In genomic region chr8:80495527-80495926, GRCm38 (mm10) we compare ENCODE assay signal across 30 mouse cellular contexts. TPM values are rescaled to one million over a fixed set of nuclear protein-coding genes. Genes with fewer than 3 reads are reported as not detected.
DNase-seq lines count a peak whose midpoint lies in the region; ATAC-seq and TF ChIP-seq lines count a peak whose summit lies in the region.
"Had no signal": no experiment of that assay in that cellular context is flagged by ENCODE, and none has a peak within 500 bp of the region (broad histone marks: within the 10 kb centered on the region; RNA-seq: fewer than 3 reads in every experiment).

No protein-coding gene starts in this region.

- H3K27me3 ChIP-seq in heart, embryonic 13.5 days (replicated peaks): no peaks in the 10 kb centered on the region
- no peaks in the 10 kb centered on the region for H3K27me3 ChIP-seq in liver, embryonic 11.5 days (replicated peaks; ENCODE audit: control insufficient read depth, insufficient read depth, low read length)
- no peaks in the 10 kb centered on the region for H3K27me3 ChIP-seq in liver, embryonic 16.5 days (ENCODE audit: control insufficient read depth, insufficient read depth, low read depth, low read length)
- H3K27me3 ChIP-seq: embryonic facial prominence, embryonic 12.5 days; hindbrain, embryonic 15.5 days; neural tube, embryonic 15.5 days had no signal

- intact Hi-C loops in heart, postnatal 36 days (cut with DNase I): no loop called here

- H3K4me2 ChIP-seq in heart, embryonic 13.5 days: peak overlapping the region; percentile 40
- H3K4me2 ChIP-seq in liver, embryonic 11.5 days: peak overlapping the region; percentile 60
- H3K4me2 ChIP-seq in liver, embryonic 16.5 days (ENCODE audit: low read depth, low read length): peak overlapping the region; percentile 87
- H3K4me2 ChIP-seq: embryonic facial prominence, embryonic 12.5 days; hindbrain, embryonic 15.5 days; midbrain, embryonic 13.5 days; neural tube, embryonic 15.5 days had no signal

- WGBS in heart, embryonic 13.5 days: 79% methylated on average over 6 of the region's 6 CpGs
- WGBS in bone marrow, adult 2 months: 80% methylated on average over 6 of the region's 6 CpGs
- WGBS in liver, embryonic 11.5 days: 79% methylated on average over 6 of the region's 6 CpGs
- WGBS in liver, embryonic 16.5 days (ENCODE audit: insufficient replicate concordance): 55% methylated on average over 6 of the region's 6 CpGs

- no peaks in the 10 kb centered on the region for H3K9me3 ChIP-seq in heart, embryonic 13.5 days
- no peaks in the 10 kb centered on the region for H3K9me3 ChIP-seq in liver, embryonic 11.5 days (ENCODE audit: control insufficient read depth, low read length)
- H3K9me3 ChIP-seq in liver, embryonic 16.5 days (replicated peaks; ENCODE audit: control insufficient read depth, low read length): no peaks in the 10 kb centered on the region
- H3K9me3 ChIP-seq: embryonic facial prominence, embryonic 12.5 days; hindbrain, embryonic 10.5 days; hindbrain, embryonic 15.5 days; midbrain, embryonic 13.5 days; neural tube, embryonic 15.5 days had no signal

- peaks cover 7% of the 10 kb centered on the region for H3K4me1 ChIP-seq in heart, embryonic 13.5 days
- H3K4me1 ChIP-seq in bone marrow, adult 2 months (ENCODE audit: control insufficient read depth, insufficient read depth, low read length): no peaks in the 10 kb centered on the region; the same call in 1 of the 2 replicates
- peaks cover 12% of the 10 kb centered on the region; the same call in 1 of the 2 replicates for H3K4me1 ChIP-seq in liver, embryonic 11.5 days (replicated peaks; ENCODE audit: control insufficient read depth, insufficient read depth, low read length)
- peaks cover 11% of the 10 kb centered on the region for H3K4me1 ChIP-seq in liver, embryonic 16.5 days (ENCODE audit: control insufficient read depth, low read depth, low read length)
- H3K4me1 ChIP-seq: embryonic facial prominence, embryonic 12.5 days; hindbrain, embryonic 10.5 days had no signal

- H3K4me3 ChIP-seq in heart, embryonic 13.5 days: peak overlapping the region; percentile 9; the same call in 1 of the 2 replicates
- peak overlapping the region; percentile 77 for H3K4me3 ChIP-seq in bone marrow, adult 2 months (replicated peaks; ENCODE audit: control insufficient read depth, low read depth, low read length)
- H3K4me3 ChIP-seq in liver, embryonic 11.5 days (ENCODE audit: low read depth, low read length): peak overlapping the region; percentile 38
- peak overlapping the region; percentile 69 for H3K4me3 ChIP-seq in liver, embryonic 16.5 days (ENCODE audit: low read depth, low read length)
- H3K4me3 ChIP-seq: embryonic facial prominence, embryonic 12.5 days; gastrocnemius, adult 2 months; heart, adult 2 months; hindbrain, embryonic 10.5 days; hindbrain, embryonic 15.5 days; midbrain, embryonic 13.5 days; neural tube, embryonic 15.5 days had no signal

- H3K9ac ChIP-seq in heart, embryonic 13.5 days: no peak overlapping the region
- peak overlapping the region; percentile 52 for H3K9ac ChIP-seq in liver, embryonic 11.5 days (ENCODE audit: low read depth, low read length)
- peak overlapping the region; percentile 60 for H3K9ac ChIP-seq in liver, embryonic 16.5 days (ENCODE audit: low read depth, low read length)
- H3K9ac ChIP-seq: embryonic facial prominence, embryonic 12.5 days; hindbrain, embryonic 15.5 days; midbrain, embryonic 13.5 days; neural tube, embryonic 15.5 days had no signal

- no peak for TF ChIP-seq CTCF in bone marrow, adult 2 months (IDR thresholded peaks at IDR 0.05; ENCODE audit: control insufficient read depth, insufficient read depth, low read length)

- TF ChIP-seq POLR2A in bone marrow, adult 2 months (IDR thresholded peaks at IDR 0.05; ENCODE audit: borderline replicate concordance, control insufficient read depth, low read depth, low read length): no peak

- ATAC-seq in heart, embryonic 13.5 days (ENCODE audit: extremely low read depth, insufficient number of reproducible peaks, low FRiP score, low TSS enrichment): no peak
- no peak for ATAC-seq in liver, embryonic 11.5 days (replicated peaks; ENCODE audit: low FRiP score)
- ATAC-seq in liver, embryonic 16.5 days (ENCODE audit: low read depth): no peak
- ATAC-seq: forebrain, embryonic 16.5 days; inflammation-experienced regulatory T-cells, adult 6 months had no signal

- H3K27ac ChIP-seq in heart, embryonic 13.5 days (replicated peaks): no peak overlapping the region
- H3K27ac ChIP-seq in bone marrow, adult 2 months (ENCODE audit: control insufficient read depth, insufficient read depth, low read depth, low read length, poor library complexity): no peak overlapping the region; the same call in 1 of the 2 replicates
- H3K27ac ChIP-seq in liver, embryonic 11.5 days (ENCODE audit: low read depth, low read length): peak overlapping the region; percentile 20; the same call in 1 of the 2 replicates
- H3K27ac ChIP-seq in liver, embryonic 16.5 days (ENCODE audit: low read length): peak overlapping the region; percentile 99
- H3K27ac ChIP-seq: embryonic facial prominence, embryonic 12.5 days; gastrocnemius, adult 2 months; heart, adult 2 months; hindbrain, embryonic 10.5 days; hindbrain, embryonic 15.5 days; macrophage; midbrain, embryonic 13.5 days; neural tube, embryonic 15.5 days had no signal

- no peak for DNase-seq in heart, postnatal 36 days
- DNase-seq in liver, embryonic 11.5 days (ENCODE audit: low spot score): no peak
- no peak for DNase-seq in adrenal gland, postnatal 10 days
- DNase-seq in B cell, adult 2 months: no peak
- DNase-seq: adrenal gland, postnatal 25 days; cerebellum, adult 2 months; cerebellum, postnatal 36 days; gastrocnemius, adult 2 months; gastrocnemius, postnatal 36 days; heart, adult 2 months; kidney, adult 11 months; kidney, postnatal 14 days; layer of hippocampus, adult 9-11 months; retina, postnatal 1 day; right cerebral cortex, postnatal 25 days; thymus, adult 2 months; thymus, postnatal 36 days had no signal

- H3K36me3 ChIP-seq in heart, embryonic 13.5 days: no peaks in the 10 kb centered on the region
- no peaks in the 10 kb centered on the region; the same call in 1 of the 2 replicates for H3K36me3 ChIP-seq in liver, embryonic 11.5 days (ENCODE audit: control insufficient read depth, insufficient read depth, low read length)
- H3K36me3 ChIP-seq in liver, embryonic 16.5 days (ENCODE audit: control insufficient read depth, insufficient read depth): peaks cover 36% of the 10 kb centered on the region
- H3K36me3 ChIP-seq: embryonic facial prominence, embryonic 12.5 days; hindbrain, embryonic 10.5 days; hindbrain, embryonic 15.5 days; midbrain, embryonic 13.5 days; neural tube, embryonic 15.5 days had no signal

RNA-seq across cellular contexts. Expression of gene Gypa, which starts 1.9 kb away (rescaled TPM):
- polyA plus RNA-seq in heart, embryonic 13.5 days (2015; fragmentation: Nextera tagmentation; extraction: Ambion mirVana): 23.2 and 28.8 TPM in 2 replicates
- under 1 TPM; 0.42 to 0.54 TPM for total RNA-seq in heart, postnatal 36 days (2021)
- 235 and 524 TPM in 2 replicates for polyA plus RNA-seq in bone marrow, adult 2 months (2011; ENCODE audit: insufficient read depth, insufficient read length, low replicate concordance, missing spikeins)
- polyA plus RNA-seq in liver, embryonic 11.5 days (2014; fragmentation: Nextera tagmentation; extraction: Ambion mirVana): 197 and 222 TPM in 2 replicates
- 642 and 710 TPM in 2 replicates for polyA plus RNA-seq in liver, embryonic 16.5 days (2015; fragmentation: Nextera tagmentation; extraction: Ambion mirVana)
- 10 to 100 TPM in 1 of 2 experiments, 1 to 10 TPM in 1; 4.3 to 10.9 TPM for total RNA-seq in adrenal gland, postnatal 10 days (2021)
- total RNA-seq: gastrocnemius, adult 2 months; gastrocnemius, postnatal 36 days had no signal
- polyA plus RNA-seq: C2C12; inflammation-experienced regulatory T-cells, adult 6 months; liver, adult 2 months; macrophage had no signal

Comparison
In these comparisons a context has a peak if more than half of its experiments do, and no peak if none do; other contexts are left out.
1. H3K27ac ChIP-seq: peak in liver, embryonic 11.5 days (single experiment) and liver, embryonic 16.5 days (single experiment); none in heart, embryonic 13.5 days (single experiment) and bone marrow, adult 2 months (single experiment).
2. H3K4me3 ChIP-seq: peak in every context shown above with its lines; median percentile 77 in bone marrow, adult 2 months; 69 in liver, embryonic 16.5 days; 38 in liver, embryonic 11.5 days; 9 in heart, embryonic 13.5 days.
3. Peak in every context shown above with its lines, with median percentiles within 50 percentile points of each other: H3K4me2 ChIP-seq.